Mouse (Mus musculus) Patski (cell line): ENCODE results near the gene Slc2a4. TPM values are rescaled to one million over a fixed set of nuclear protein-coding genes. Genes with fewer than 3 reads are reported as not detected.
A peak's percentile ranks its signal among the peaks of the same experiment; 100 is the strongest.

ENCODE experiments used
- ATAC-seq: fragments of 100-300 bp; one replicate; pipeline ENCODE4 v1.8.0; 2021
- CTCF ChIA-PET: fragments of 350-600 bp; sonication (Branson Sonifier 250); formaldehyde crosslinking; loops from one replicate; lab custom pipeline; 2022; ENCODE audit warnings: inconsistent platforms; lab: Charles Lee
- POLR2A ChIA-PET: fragments of 350-600 bp; sonication (Branson Sonifier 250); formaldehyde crosslinking; loops from one replicate; lab custom pipeline; 2022; ENCODE audit warnings: antibody characterized with exemption, inconsistent platforms; lab: Charles Lee
- DNase-seq: peaks from one replicate; pipeline ENCODE4 v3.0.0-alpha.2; 2011; ENCODE audit warnings: low read depth, low spot score
- H3K27me3 ChIP-seq: fragments of 371-371 bp; one replicate; pipeline ENCODE4 v1.5.1; 2021
- CTCF ChIP-seq: fragments of 100-300 bp; IDR thresholded peaks from one replicate; pipeline ENCODE4 v1.5.1; 2021
- in situ Hi-C: fragments of 300-500 bp; cut with MboI; formaldehyde crosslinking; loops from 3 replicates; pipeline ENCODE4 v1.11.1; 2018; ENCODE audit warnings: low pct_unique_long_range_greater_than_20kb, mixed read lengths
- polyA plus RNA-seq: library from polyadenylated mRNA; unstranded; gene quantifications from one replicate; pipeline ENCODE4 v1.2.3, GENCODE M21; 2021

Slc2a4 gene
- polyA plus RNA-seq: 0.13 TPM

DNA sequence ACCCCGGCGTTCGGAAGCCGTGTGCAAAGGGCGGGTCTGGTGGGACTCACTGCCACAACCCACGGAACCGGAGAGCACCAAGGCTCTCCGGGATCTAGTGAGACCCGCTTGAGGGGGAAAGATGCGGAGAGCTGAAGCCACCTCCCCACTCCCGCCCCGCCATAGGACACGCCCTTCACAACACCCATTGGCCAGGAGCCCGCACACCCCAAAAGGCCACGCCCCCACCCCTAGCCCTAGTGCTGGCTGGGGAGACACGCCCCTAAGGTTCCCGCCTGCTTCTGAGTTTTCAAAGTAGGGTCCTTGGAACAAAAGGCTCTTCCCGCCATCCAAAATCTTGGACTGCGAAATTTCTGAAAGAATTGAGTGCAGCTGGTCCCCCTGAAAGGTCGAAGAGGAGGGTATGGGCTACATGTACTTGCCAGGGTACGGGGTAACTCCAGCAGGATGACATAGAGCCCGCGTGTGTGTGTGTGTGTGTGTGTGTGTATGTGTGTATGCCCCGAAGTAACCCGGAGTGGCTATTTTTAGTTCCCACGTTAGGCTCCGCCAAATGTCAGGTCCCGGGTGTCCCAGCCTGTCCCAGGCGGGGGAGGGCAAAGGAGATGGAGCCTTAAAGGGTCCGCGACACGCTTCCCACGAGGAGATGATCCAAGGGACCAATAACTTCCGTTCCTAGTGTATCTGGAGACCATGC lies at the start of gene Slc2a4:
Slc2a4 (minus strand) TSS at position 123 of the 697 bp plus-strand sequence.
- in situ Hi-C loops: no loop called here
- peaks cover 18% of the 10 kb centered on the region for H3K27me3 ChIP-seq
- ChIA-PET POLR2A (no interaction called here), CTCF (interaction anchor here (0.6 to 6.8 kb wide), 17 partner anchors 11 to 69 kb away, joined by 3 to 85 read pairs (median 5); no protein-coding TSS in a partner anchor)
- DNase-seq (peak; percentile 20), ATAC-seq (peak; percentile 51)
- no peak for TF ChIP-seq CTCF

- in situ Hi-C loops: loop anchor here (25.0 kb wide), 2 partner anchors 585 to 910 kb away; partner anchors contain the start of genes Kdm6b, Per1 and Vamp2
- H3K27me3 ChIP-seq: no peaks in the 10 kb centered on the region
- no peak for TF ChIP-seq CTCF
- ChIA-PET CTCF (interaction anchor here (1.4 to 1.6 kb wide), 2 partner anchors 13 to 63 kb away, joined by 4 to 5 read pairs; no protein-coding TSS in a partner anchor), POLR2A (interaction anchor here (1.0 to 1.7 kb wide), 5 partner anchors 9 to 31 kb away, joined by 3 to 7 read pairs (median 6); partner anchors contain the start of genes Acadvl and Elp5)
- DNase-seq (no peak), ATAC-seq (peak; percentile 38)
Measured at GRCm38 (mm10) chr11:69997070-69997509, 49.1 kb upstream of the Slc2a4 start.

DNA sequence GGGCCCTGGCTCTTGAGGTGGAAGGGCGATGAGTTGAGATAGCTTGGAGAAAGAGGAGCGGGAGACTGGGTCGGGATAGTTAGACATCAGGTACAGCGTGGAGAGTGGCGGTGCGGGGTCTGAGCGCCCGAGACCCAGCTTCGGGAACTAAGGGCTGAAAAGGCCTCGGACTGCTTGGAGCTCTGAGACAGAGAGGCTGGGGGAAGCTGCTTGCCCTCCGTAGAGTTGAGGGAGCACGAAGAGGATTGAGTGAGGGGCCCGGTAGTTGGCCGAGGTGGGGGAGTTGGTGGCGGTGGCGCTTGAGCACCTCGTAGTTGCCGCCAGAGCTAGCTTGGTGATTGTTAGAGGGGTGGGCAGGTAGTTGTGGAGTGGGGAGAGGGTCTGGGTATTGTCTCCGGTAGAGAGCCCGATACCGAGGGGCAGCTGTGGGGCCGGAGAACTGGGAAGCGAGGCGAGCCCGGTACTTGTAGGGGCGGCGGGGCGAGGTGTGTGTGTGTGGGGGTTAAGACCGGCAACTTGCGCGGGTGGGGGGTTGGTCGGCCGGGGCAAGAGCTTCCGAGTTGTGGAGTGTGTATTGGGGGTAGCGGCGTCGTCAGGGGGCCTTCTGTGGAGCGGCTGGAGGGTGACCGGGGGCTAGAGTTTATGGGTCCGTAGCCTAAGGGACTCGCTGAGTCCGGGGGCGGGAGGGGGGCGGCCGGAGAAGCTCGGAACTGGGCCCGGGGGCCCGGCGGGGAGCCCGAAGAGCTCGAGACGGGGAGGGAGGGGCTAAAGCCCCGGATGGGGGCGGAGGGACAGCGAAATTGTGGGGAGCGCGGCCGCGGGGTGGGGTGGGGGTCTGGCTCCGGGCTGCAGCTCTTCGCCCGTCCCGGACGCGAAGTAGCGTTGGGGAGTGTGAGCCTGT lies 48.4 kb upstream of the Slc2a4 start:
- in situ Hi-C loops: loop anchor here (25.0 kb wide), 2 partner anchors 584 to 909 kb away; partner anchors contain the start of genes Kdm6b, Per1 and Vamp2
- ChIA-PET POLR2A (interaction anchor here (0.5 to 1.7 kb wide), 7 partner anchors 10 to 96 kb away, joined by 3 to 7 read pairs (median 3); partner anchors contain the start of genes Acadvl and Elp5), CTCF (interaction anchor here (1.4 to 1.6 kb wide), 2 partner anchors 13 to 62 kb away, joined by 4 to 5 read pairs; no protein-coding TSS in a partner anchor)
- ATAC-seq: no peak
- no peaks in the 10 kb centered on the region for H3K27me3 ChIP-seq
- DNase-seq: no peak
- no peak for TF ChIP-seq CTCF

GRCm38 (mm10) chr11:69995391-69995960 lies 47.5 kb upstream of the Slc2a4 start, which contains the start of gene Phf23:
Gene Phf23 (plus strand): TSS chr11:69995777.
- in situ Hi-C loops: loop anchor here (25.0 kb wide), 2 partner anchors 583 to 908 kb away; partner anchors contain the start of genes Kdm6b, Per1 and Vamp2
- H3K27me3 ChIP-seq: no peaks in the 10 kb centered on the region
- no peak for TF ChIP-seq CTCF
- DNase-seq (peak; percentile 97), ATAC-seq (peak; percentile 63)
- CTCF ChIA-PET: interaction anchor here (1.4 to 1.6 kb wide), 2 partner anchors 14 to 61 kb away, joined by 4 to 5 read pairs; no protein-coding TSS in a partner anchor
- POLR2A ChIA-PET: interaction anchor here (0.5 to 1.7 kb wide), 4 partner anchors 13 to 95 kb away, joined by 3 to 7 read pairs (median 5); partner anchors contain the start of genes Acadvl and Elp5

DNA sequence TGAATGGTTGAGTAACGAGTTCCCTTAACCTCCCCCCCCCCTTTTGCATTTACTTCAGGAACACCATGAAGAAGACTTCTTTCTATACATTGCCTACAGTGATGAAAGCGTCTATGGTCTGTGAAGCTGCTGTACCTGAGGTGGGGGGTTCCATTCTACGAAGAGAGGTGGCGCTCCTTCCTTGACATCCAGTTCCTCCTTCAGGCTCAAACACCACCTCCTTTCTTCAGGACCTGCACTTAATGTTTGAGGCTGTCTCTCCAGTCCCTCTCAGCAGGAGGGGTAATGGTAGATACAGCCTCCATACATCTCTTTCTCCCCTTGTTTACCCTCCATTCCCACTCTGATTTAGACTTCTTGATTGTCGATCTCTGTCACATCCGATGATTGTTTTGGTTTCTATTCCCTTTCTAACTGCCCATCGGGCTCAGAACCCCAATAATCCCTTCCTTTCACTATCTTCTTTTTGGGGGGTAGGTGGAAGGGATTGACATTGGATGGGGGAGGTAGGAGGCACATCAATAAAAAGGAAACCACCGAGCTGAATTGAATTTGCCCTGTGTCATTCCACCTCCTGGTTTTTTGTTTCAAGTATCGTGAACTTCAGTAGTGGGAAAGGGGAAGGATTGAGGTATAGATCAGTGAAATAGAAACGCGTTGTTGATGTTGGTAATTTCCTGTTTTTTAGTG lies 46.6 kb upstream of the Slc2a4 start:
- in situ Hi-C loops: loop anchor here (25.0 kb wide), 2 partner anchors 582 to 907 kb away; partner anchors contain the start of genes Kdm6b, Per1 and Vamp2
- no peak for ATAC-seq
- TF ChIP-seq CTCF: no peak
- ChIA-PET POLR2A (no interaction called here), CTCF (no interaction called here)
- H3K27me3 ChIP-seq: no peaks in the 10 kb centered on the region
- no peak for DNase-seq

GRCm38 (mm10) chr11:69992932-69993331 lies 44.9 kb upstream of the Slc2a4 start:
- CTCF ChIA-PET: no interaction called here
- TF ChIP-seq CTCF: no peak
- in situ Hi-C loops: loop anchor here (25.0 kb wide), 2 partner anchors 581 to 906 kb away; partner anchors contain the start of genes Kdm6b, Per1 and Vamp2
- ATAC-seq: no peak
- no peak for DNase-seq
- POLR2A ChIA-PET: interaction anchor here (0.9 kb wide), 1 partner anchor 12 kb away, joined by 3 read pairs; the partner anchor contains the start of gene Ctdnep1
- H3K27me3 ChIP-seq: no peaks in the 10 kb centered on the region

DNA sequence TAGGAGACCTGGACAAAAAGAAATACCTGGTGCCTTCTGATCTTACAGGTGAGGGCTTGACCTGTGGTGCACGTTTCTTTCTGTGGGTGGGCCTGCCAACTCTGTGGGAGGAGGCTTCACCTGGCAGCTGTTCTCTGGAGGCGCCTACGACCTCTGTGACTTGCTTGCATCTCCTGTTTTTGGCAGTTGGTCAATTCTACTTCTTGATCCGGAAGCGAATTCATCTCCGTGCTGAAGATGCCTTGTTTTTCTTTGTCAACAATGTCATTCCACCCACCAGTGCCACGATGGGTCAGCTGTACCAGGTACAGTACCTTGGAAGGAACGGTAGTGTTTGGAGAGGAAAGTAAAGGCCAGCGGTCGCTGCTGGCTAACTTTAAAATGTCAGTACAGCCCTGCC lies 44.4 kb upstream of the Slc2a4 start:
- ChIA-PET CTCF (no interaction called here), POLR2A (interaction anchor here (0.6 to 2.6 kb wide), 2 partner anchors 11 to 27 kb away, joined by 3 to 16 read pairs; partner anchors contain the start of genes Ctdnep1 and Elp5)
- in situ Hi-C loops: loop anchor here (25.0 kb wide), 2 partner anchors 580 to 905 kb away; partner anchors contain the start of genes Kdm6b, Per1 and Vamp2
- ATAC-seq (no peak), DNase-seq (no peak)
- TF ChIP-seq CTCF: no peak
- H3K27me3 ChIP-seq: no peaks in the 10 kb centered on the region

DNA sequence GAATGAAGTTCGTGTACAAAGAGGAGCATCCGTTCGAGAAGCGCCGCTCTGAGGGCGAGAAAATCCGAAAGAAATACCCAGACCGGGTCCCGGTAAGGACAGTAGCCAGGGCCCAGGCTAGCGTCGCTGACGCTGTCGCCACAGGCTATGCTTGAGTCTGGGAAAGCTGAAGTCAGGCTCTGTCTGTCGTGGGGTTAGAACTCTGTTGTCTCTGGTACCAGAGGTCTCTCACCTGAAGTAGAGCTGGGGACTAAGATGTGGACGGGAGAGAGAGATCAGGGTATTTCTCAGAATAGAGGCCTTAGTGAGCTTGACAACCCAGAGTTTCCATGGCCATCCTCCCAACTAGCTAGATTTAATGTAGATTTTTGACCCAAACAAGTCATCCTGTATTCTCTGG lies 43.7 kb upstream of the Slc2a4 start:
- ChIA-PET CTCF (no interaction called here), POLR2A (interaction anchor here (0.6 to 2.6 kb wide), 2 partner anchors 10 to 28 kb away, joined by 3 to 16 read pairs; partner anchors contain the start of genes Ctdnep1 and Elp5)
- ATAC-seq (no peak), DNase-seq (no peak)
- no peak for TF ChIP-seq CTCF
- in situ Hi-C loops: loop anchor here (25.0 kb wide), 2 partner anchors 579 to 904 kb away; partner anchors contain the start of genes Kdm6b, Per1 and Vamp2
- H3K27me3 ChIP-seq: no peaks in the 10 kb centered on the region
